Mouse (Mus musculus) heart, postnatal 0 days (tissue): ENCODE results near the gene Id4.

ENCODE experiments used
- CTCF ChIP-seq: IDR thresholded peaks from 2 replicates; pipeline ENCODE4 v1.5.1; 2016; ENCODE audit warnings: antibody characterized with exemption, control low read depth, low read depth
- EP300 ChIP-seq: IDR thresholded peaks from 2 replicates; pipeline ENCODE4 v1.6.1; 2016; ENCODE audit warnings: antibody characterized with exemption, low read depth

- TF ChIP-seq CTCF (no peak), EP300 (no peak)
These were observed 553 bp downstream of the Id4 start for GRCm38 (mm10) chr13:48261341-48262221.
